Comparison of ENCODE assay signal across 29 mouse cellular contexts in genomic region chr2:121888720-121889497, GRCm38 (mm10). TPM values are rescaled to one million over a fixed set of nuclear protein-coding genes. Genes with fewer than 3 reads are reported as not detected.
DNase-seq lines count a peak whose midpoint lies in the region; ATAC-seq and TF ChIP-seq lines count a peak whose summit lies in the region.
"Had no signal": no experiment of that assay in that cellular context is flagged by ENCODE, and none has a peak within 500 bp of the region (broad histone marks: within the 10 kb centered on the region; RNA-seq: fewer than 3 reads in every experiment).

No protein-coding gene starts in this region.

- H3K27me3 ChIP-seq in lung, embryonic 14.5 days (ENCODE audit: insufficient read depth, low read length), result no peaks in the 10 kb centered on the region
- H3K27me3 ChIP-seq: embryonic facial prominence, embryonic 12.5 days; forebrain, embryonic 15.5 days; hindbrain, embryonic 13.5 days; limb, embryonic 13.5 days; midbrain, embryonic 15.5 days had no signal

- no peak overlapping the region for H3K27ac ChIP-seq in lung, embryonic 14.5 days (ENCODE audit: low read depth)
- H3K27ac ChIP-seq: embryonic facial prominence, embryonic 12.5 days; forebrain, embryonic 15.5 days; hindbrain, embryonic 13.5 days; layer of hippocampus, adult 2 months; left cerebral cortex, adult 2 months; limb, embryonic 13.5 days; midbrain, embryonic 10.5 days; midbrain, embryonic 15.5 days had no signal

- TF ChIP-seq CTCF in lung, embryonic 14.5 days (IDR thresholded peaks at IDR 0.05; ENCODE audit: low read depth), result no peak

- no peaks in the 10 kb centered on the region for H3K4me1 ChIP-seq in lung, embryonic 14.5 days (ENCODE audit: insufficient read depth)
- H3K4me1 ChIP-seq: embryonic facial prominence, embryonic 12.5 days; forebrain, embryonic 15.5 days; limb, embryonic 13.5 days; midbrain, embryonic 10.5 days; midbrain, embryonic 15.5 days had no signal

- H3K4me3 ChIP-seq in lung, embryonic 14.5 days (ENCODE audit: low read depth, low read length), result no peak overlapping the region
- H3K4me3 ChIP-seq: embryonic facial prominence, embryonic 12.5 days; forebrain, embryonic 15.5 days; hindbrain, embryonic 13.5 days; layer of hippocampus, adult 2 months; left cerebral cortex, adult 2 months; limb, embryonic 13.5 days; midbrain, embryonic 10.5 days; midbrain, embryonic 15.5 days had no signal

- H3K36me3 ChIP-seq in lung, embryonic 14.5 days (ENCODE audit: insufficient read depth), result no peaks in the 10 kb centered on the region
- H3K36me3 ChIP-seq: embryonic facial prominence, embryonic 12.5 days; forebrain, embryonic 15.5 days; limb, embryonic 13.5 days; midbrain, embryonic 10.5 days; midbrain, embryonic 15.5 days had no signal

- H3K9ac ChIP-seq in lung, embryonic 14.5 days, result no peak overlapping the region
- H3K9ac ChIP-seq: embryonic facial prominence, embryonic 12.5 days; forebrain, embryonic 15.5 days; hindbrain, embryonic 13.5 days; limb, embryonic 13.5 days; midbrain, embryonic 15.5 days had no signal

- 63% methylated on average over 3 of the region's 3 CpGs for WGBS in lung, embryonic 14.5 days

- no peaks in the 10 kb centered on the region for H3K9me3 ChIP-seq in lung, embryonic 14.5 days (ENCODE audit: low read depth, low read length)
- H3K9me3 ChIP-seq: forebrain, embryonic 15.5 days; G1E; hindbrain, embryonic 13.5 days; midbrain, embryonic 10.5 days; midbrain, embryonic 15.5 days had no signal

- peak; percentile 9 for DNase-seq in kidney, adult 11 months
- DNase-seq in kidney, adult 18-20 months, result no peak
- peak; percentile 36 for DNase-seq in lung, embryonic 14.5 days
- DNase-seq in lung, adult 18-20 months, result no peak
- DNase-seq in kidney, postnatal 25 days, result peak; percentile 3 to 41
- DNase-seq in spleen, postnatal 4 days (ENCODE audit: low spot score in 2 of 2), result no peak
- DNase-seq in cerebellum, postnatal 25 days, result no peak
- no peak for DNase-seq in gastrocnemius, postnatal 25 days
- DNase-seq: adrenal gland, adult 8-10 months; cerebellum, adult 11 months; cerebellum, adult 9-10 months; embryo, embryonic 11 days; gastrocnemius, postnatal 36 days; heart, adult 18-20 months; heart, postnatal 36 days; lung, adult 2 months; right cerebral cortex, postnatal 25 days; thymus, postnatal 25 days had no signal

- no peak overlapping the region for H3K4me2 ChIP-seq in lung, embryonic 14.5 days
- H3K4me2 ChIP-seq: embryonic facial prominence, embryonic 12.5 days; forebrain, embryonic 15.5 days; heart, embryonic 11.5 days; hindbrain, embryonic 13.5 days; limb, embryonic 13.5 days; midbrain, embryonic 15.5 days had no signal

- no peak for ATAC-seq in lung, embryonic 14.5 days (ENCODE audit: insufficient read depth)
- ATAC-seq: forebrain, embryonic 15.5 days; intestine, embryonic 16.5 days; midbrain, embryonic 15.5 days had no signal

RNA-seq across cellular contexts. Expression of gene Casc4, which starts 22.1 kb away (rescaled TPM):
- polyA plus RNA-seq in lung, embryonic 14.5 days (2014; fragmentation: Nextera tagmentation; extraction: Ambion mirVana), result 22.4 and 24.1 TPM in 2 replicates
- total RNA-seq in gastrocnemius, postnatal 25 days (2021), result 10 to 100 TPM in 1 of 2 experiments, 1 to 10 TPM in 1; 8.8 to 10.2 TPM

Comparison
In these comparisons a context has a peak if more than half of its experiments do, and no peak if none do; other contexts are left out.
1. DNase-seq: peak in kidney, adult 11 months (single experiment), lung, embryonic 14.5 days (single experiment) and kidney, postnatal 25 days (2 of 2); none in kidney, adult 18-20 months (single experiment), lung, adult 18-20 months (0 of 2), spleen, postnatal 4 days (0 of 2), cerebellum, postnatal 25 days (0 of 2) and gastrocnemius, postnatal 25 days (single experiment).